Mouse (Mus musculus) neural tube, embryonic 13.5 days (tissue): ENCODE measurements around the gene Gm20388. TPM values are rescaled to one million over a fixed set of nuclear protein-coding genes. Genes with fewer than 3 reads are reported as not detected.

Experiments
- ATAC-seq: fragments of 200-750 bp; cut with Nextera tagmentation; 2 replicates; pipeline ENCODE4 v1.8.0; 2017; ENCODE audit warnings: low read depth, mild to moderate bottlenecking, moderate TSS enrichment, moderate library complexity
- H3K27ac ChIP-seq: fragments of 300-500 bp; sonication (generic); replicated peaks from 2 replicates; pipeline ENCODE4 v1.5.1; 2015; ENCODE audit warnings: moderate library complexity, mild to moderate bottlenecking, inconsistent platforms
- H3K27me3 ChIP-seq: fragments of 300-500 bp; sonication (generic); 2 replicates; pipeline ENCODE4 v1.6.1; 2015; ENCODE audit warnings: mild to moderate bottlenecking, inconsistent platforms
- H3K36me3 ChIP-seq: fragments of 300-500 bp; sonication (generic); 2 replicates; pipeline ENCODE4 v1.6.1; 2015; ENCODE audit warnings: mild to moderate bottlenecking, inconsistent platforms
- H3K4me1 ChIP-seq: fragments of 300-500 bp; sonication (generic); replicated peaks from 2 replicates; pipeline ENCODE4 v1.6.1; 2015; ENCODE audit warnings: inconsistent platforms
- H3K4me2 ChIP-seq: fragments of 300-500 bp; sonication (generic); 2 replicates; pipeline ENCODE4 v1.6.1; 2015; ENCODE audit warnings: inconsistent platforms, mild to moderate bottlenecking, moderate library complexity
- H3K4me3 ChIP-seq: fragments of 300-500 bp; sonication (generic); 2 replicates; pipeline ENCODE4 v1.5.1; 2015; ENCODE audit warnings: mild to moderate bottlenecking, inconsistent platforms
- H3K9ac ChIP-seq: fragments of 300-500 bp; sonication (generic); 2 replicates; pipeline ENCODE4 v1.6.1; 2015; ENCODE audit warnings: moderate library complexity, mild to moderate bottlenecking, inconsistent platforms
- H3K9me3 ChIP-seq: fragments of 300-500 bp; sonication (generic); 2 replicates; pipeline ENCODE4 v1.6.1; 2016; ENCODE audit warnings: inconsistent platforms
- WGBS: fragments of 180-500 bp; shearing (Covaris S2); methylation state at CpG from one replicate; pipeline ENCODE4 v1.1.7; 2015; 5-methylcytosine and 5-hydroxymethylcytosine counted together
- polyA plus RNA-seq: library from polyadenylated mRNA; unstranded; fragments of >200 nt; fragmentation: Nextera tagmentation; extraction: Ambion mirVana; gene quantifications from 2 replicates; pipeline ENCODE4 v1.2.1, GENCODE M21; 2015

Gene Gm20388
- polyA plus RNA-seq, 1 experiment from 2014 or later: 0.27 TPM

DNA sequence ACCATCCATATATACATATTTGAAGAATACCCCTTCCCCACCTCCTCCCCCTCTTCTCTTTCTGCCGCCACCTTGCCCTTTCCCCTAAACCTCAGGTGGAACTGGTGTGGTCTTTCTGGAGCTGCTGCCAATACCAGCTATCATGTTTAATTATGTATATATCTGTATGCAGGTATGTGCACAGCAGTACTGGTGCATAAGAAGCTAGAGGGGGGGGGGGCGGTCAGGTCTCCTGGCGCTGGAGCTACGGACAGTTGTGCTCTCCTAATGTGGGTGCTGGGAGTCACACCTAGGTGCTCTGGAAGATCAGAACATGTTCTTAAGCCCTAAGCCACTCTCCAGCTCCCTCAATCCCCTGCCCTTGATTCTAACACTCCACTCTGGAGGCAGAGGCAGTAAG is 13.6 kb upstream of the Gm20388 start:
- Histone ChIP-seq H3K4me2 (no peak overlapping the region), H3K27me3 (peaks cover 31% of the 10 kb centered on the region), H3K36me3 (no peaks in the 10 kb centered on the region), H3K9me3 (no peaks in the 10 kb centered on the region), H3K4me3 (no peak overlapping the region), H3K4me1 (no peaks in the 10 kb centered on the region), H3K9ac (no peak overlapping the region), H3K27ac (no peak overlapping the region)
- WGBS: 82% methylated on average over 4 of the region's 4 CpGs
- no peak for ATAC-seq

DNA sequence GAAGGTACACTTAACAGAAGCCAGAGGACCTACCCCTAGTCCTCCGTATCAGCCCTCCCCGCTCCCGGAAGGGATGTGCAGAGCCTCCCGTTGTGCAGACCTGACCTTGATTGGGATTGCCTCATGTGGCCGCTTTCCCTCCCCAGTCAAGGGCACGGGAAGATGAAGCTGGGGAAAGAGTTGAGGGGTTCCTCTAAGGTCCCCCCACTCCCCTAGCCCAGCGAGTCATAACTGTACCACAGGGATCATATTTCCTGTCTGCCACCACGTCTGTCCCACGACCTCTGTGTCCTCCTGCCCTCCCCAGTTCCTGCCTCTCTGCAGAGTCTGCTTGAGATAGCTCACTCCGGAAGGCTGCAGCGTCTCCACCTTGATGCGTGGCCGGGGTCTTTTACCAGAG is 12.7 kb upstream of the Gm20388 start:
- Histone ChIP-seq H3K4me2 (no peak overlapping the region), H3K4me3 (no peak overlapping the region), H3K4me1 (no peaks in the 10 kb centered on the region), H3K27me3 (peaks cover 31% of the 10 kb centered on the region), H3K9ac (no peak overlapping the region), H3K36me3 (no peaks in the 10 kb centered on the region), H3K9me3 (no peaks in the 10 kb centered on the region), H3K27ac (no peak overlapping the region)
- 24% methylated on average over 13 of the region's 13 CpGs for WGBS
- no peak for ATAC-seq

DNA sequence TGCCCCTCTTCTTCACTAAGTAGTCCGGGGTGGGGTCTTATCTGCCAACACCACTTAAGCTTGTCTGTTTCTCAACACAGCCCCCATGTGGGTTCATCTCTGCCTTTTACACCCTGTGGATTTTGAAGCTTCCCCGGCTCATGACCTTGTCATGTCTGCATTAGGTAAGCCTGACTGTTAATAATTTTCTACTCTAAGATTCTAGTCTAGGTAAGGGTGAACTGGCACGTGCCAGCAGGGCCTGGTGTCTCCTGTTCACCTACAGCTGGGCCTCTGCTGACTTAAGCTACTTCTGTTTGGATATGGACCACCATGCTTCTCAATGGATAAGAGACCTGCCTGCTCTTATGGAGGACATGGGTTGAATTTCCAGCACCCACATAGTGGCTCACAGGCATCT is 9.3 kb upstream of the Gm20388 start:
- no peak overlapping the region for H3K9ac ChIP-seq
- H3K4me2 ChIP-seq: no peak overlapping the region
- no peaks in the 10 kb centered on the region for H3K9me3 ChIP-seq
- no peaks in the 10 kb centered on the region for H3K4me1 ChIP-seq
- peaks cover 31% of the 10 kb centered on the region for H3K27me3 ChIP-seq
- ATAC-seq: no peak
- no peak overlapping the region for H3K4me3 ChIP-seq
- WGBS: 89% methylated on average over 3 of the region's 3 CpGs
- H3K27ac ChIP-seq: no peak overlapping the region
- no peaks in the 10 kb centered on the region for H3K36me3 ChIP-seq

DNA sequence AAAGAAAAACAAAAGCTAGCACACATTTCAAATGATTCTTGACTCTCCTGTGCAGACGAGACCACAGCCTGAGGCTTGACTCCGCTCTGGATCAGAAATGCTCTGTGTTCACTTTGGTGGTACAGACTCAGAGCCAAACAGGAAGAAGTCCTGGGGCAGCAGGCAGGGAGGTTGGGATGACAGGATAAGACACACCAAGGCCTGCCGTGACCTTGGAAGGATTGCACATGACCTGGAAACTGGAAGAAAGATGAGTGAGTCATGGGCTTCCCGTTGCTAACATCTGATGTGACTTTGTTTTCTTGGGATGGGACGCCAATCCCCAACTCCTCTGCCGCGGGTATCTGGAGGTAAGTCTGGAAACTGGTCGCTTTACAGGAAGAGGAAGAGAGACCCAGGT is 8.7 kb upstream of the Gm20388 start:
- ATAC-seq: no peak
- no peaks in the 10 kb centered on the region for H3K9me3 ChIP-seq
- no peaks in the 10 kb centered on the region for H3K4me1 ChIP-seq
- no peaks in the 10 kb centered on the region for H3K36me3 ChIP-seq
- H3K27ac ChIP-seq: no peak overlapping the region
- peaks cover 29% of the 10 kb centered on the region for H3K27me3 ChIP-seq
- no peak overlapping the region for H3K9ac ChIP-seq
- H3K4me3 ChIP-seq: no peak overlapping the region
- no peak overlapping the region for H3K4me2 ChIP-seq
- 77% methylated on average over 8 of the region's 8 CpGs for WGBS

DNA sequence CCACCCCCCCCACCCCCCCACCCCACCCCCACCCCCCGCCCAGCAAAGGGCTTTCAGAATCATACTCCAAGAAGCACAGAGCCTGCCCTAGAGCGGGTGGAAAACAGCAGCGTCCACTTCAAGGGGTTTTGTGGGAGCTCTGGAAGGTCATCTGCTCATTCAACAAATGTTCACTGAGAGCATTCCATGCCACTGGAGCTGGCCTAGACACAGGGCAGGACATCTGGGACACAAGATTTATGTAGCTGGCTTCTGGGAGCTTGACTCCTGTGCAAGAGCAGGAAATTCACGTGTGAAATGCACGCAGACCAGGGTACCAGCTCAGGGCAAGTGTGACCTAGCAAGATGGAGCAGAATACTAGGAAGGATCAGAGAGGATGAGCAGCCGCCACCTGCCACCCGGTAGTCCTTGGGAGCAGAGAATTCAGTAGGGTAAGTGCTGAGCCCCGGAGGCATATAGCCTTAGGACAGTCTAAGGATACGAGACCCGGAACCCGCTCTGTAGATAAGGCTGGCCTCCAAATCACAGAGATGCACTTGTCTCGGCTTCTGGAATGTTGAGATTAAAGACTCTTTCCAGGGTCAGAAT is 6.2 kb upstream of the Gm20388 start:
- Histone ChIP-seq H3K36me3 (no peaks in the 10 kb centered on the region), H3K27me3 (peaks cover 4% of the 10 kb centered on the region), H3K27ac (no peak overlapping the region), H3K9ac (no peak overlapping the region), H3K9me3 (no peaks in the 10 kb centered on the region), H3K4me1 (no peaks in the 10 kb centered on the region), H3K4me2 (no peak overlapping the region), H3K4me3 (no peak overlapping the region)
- 55% methylated on average over 12 of the region's 12 CpGs for WGBS
- no peak for ATAC-seq

DNA sequence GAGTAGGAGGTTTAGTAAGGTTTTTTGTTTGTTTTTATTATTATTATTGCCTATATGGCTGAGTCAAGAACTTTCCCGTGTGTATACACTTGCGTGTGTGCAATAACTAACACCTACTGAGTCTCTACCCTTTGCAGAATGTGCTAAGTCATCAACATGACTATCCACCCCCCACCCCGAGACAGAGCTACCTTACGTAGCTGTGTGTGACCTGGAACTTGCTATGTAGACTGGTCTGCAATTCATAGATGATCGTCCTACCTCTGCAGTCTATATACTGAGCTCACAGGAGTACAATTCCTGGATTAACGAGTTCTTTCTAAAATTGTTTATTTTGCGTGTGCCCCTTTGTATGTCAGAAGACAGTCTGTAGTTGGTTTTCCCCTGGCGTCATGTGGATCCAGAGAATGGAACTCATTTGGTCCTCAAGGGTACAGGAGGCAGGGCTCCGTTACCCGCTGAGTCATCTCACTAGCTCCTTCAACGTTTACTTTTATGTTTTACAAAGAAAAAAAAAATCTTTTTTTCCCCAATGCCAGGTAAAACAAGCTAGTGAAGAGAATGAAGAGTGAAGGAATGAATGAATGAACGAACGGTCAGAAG is 596 bp upstream of the Gm20388 start, which contains the start of gene Usp10:
TSS of gene Usp10 (plus strand) at position 417 of the 603 bp plus-strand sequence.
- Histone ChIP-seq H3K4me1 (peaks cover 43% of the 10 kb centered on the region), H3K4me3 (peak within 1 kb of the TSS; percentile 88), H3K9me3 (no peaks in the 10 kb centered on the region), H3K9ac (peak within 1 kb of the TSS; percentile 95), H3K4me2 (peak within 1 kb of the TSS; percentile 80), H3K27ac (peak within 1 kb of the TSS; percentile 93), H3K36me3 (no peaks in the 10 kb centered on the region), H3K27me3 (no peaks in the 10 kb centered on the region)
- WGBS: 26% methylated on average over 13 of the region's 13 CpGs
- peak; percentile 24; the same call in 1 of the 2 replicates for ATAC-seq

DNA sequence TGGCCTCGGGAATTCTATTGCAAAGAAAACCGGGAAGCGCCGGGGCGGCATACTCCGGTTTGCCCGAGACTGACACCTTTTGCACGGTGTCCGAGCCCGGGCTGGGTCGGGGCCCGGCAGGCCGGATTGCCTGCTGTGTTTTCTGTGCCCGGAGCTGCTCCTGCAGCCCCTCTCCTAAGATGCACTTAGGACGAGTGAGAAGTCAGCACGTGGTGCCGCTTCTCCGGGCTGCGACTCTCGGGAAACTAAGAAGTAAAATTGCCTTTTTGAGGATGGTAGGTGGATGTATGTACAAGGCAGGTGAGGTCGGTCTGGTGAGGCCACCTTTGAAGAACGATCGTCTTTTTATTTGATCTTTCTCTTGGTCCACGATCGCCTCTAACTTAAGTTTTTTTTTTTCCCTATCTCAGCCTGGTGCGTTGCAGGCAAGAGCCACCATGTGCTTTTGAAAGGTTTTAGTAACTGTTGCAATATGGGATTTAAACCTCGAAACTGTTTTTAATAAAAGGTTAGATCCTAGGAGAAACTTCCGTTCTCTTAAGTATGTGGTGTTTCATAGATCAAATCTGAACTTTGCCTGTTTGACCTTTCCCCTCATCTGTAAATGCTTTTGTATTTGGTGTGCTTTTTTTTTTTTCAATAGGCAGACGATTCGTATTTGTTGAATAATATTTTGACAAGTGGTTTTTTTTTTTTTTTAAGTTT is 769 bp downstream of the Gm20388 start:
- no peaks in the 10 kb centered on the region for H3K27me3 ChIP-seq
- H3K36me3 ChIP-seq: no peaks in the 10 kb centered on the region
- no peaks in the 10 kb centered on the region for H3K9me3 ChIP-seq
- WGBS: under 1% methylated on average over 30 of the region's 30 CpGs
- peak overlapping the region; percentile 95 for H3K9ac ChIP-seq
- peaks cover 50% of the 10 kb centered on the region for H3K4me1 ChIP-seq
- peak overlapping the region; percentile 80 for H3K4me2 ChIP-seq
- peak overlapping the region; percentile 93 for H3K27ac ChIP-seq
- peak; percentile 73 for ATAC-seq
- H3K4me3 ChIP-seq: peak overlapping the region; percentile 88

DNA sequence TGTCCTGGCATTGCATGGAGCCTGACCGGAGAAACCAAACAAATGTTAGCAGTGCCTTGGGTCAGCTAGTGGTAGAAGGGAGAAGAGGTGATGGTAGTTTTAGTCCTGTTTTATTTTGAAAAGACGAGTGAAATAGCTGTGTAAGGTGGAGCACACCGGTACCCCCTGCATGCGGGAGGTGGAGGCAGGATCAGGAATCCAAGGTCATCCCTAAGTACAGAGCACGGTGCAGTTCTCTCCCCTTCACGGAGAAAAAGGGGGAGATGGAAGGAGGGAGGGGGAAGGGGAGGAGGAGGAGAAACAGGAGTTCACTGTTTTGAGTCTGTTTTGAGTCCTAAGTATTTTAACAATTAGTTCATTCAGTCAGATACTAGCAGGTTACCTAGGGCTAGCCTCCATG is 2.0 kb downstream of the Gm20388 start:
- Histone ChIP-seq H3K4me2 (peak overlapping the region; percentile 80), H3K27ac (no peak overlapping the region), H3K36me3 (peaks cover 2% of the 10 kb centered on the region; the same call in 1 of the 2 replicates), H3K4me3 (peak overlapping the region; percentile 88), H3K4me1 (peaks cover 56% of the 10 kb centered on the region), H3K9ac (peak overlapping the region; percentile 95), H3K27me3 (no peaks in the 10 kb centered on the region), H3K9me3 (no peaks in the 10 kb centered on the region)
- WGBS: 41% methylated on average over 6 of the region's 6 CpGs
- no peak for ATAC-seq

DNA sequence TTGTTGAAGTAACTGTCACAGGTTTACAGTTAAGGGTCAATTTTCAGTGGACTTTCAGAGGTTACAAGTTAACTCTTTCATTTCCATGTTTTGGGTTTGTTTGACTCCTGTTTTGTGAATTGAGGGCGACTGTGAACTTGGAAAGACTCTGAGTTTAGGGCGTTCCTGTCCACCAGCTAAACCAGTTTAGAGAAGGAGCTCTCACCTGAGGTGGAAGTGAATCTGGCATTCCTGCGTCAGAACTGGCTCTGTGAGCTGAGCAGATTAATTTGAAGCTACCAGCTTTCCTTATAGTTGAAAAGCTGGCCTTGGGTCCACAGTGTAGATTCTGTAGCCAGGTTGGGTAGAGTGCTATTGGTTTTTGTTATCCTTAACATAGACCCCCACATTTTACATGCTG is 2.5 kb downstream of the Gm20388 start:
- Histone ChIP-seq H3K27me3 (no peaks in the 10 kb centered on the region), H3K36me3 (peaks cover 7% of the 10 kb centered on the region; the same call in 1 of the 2 replicates), H3K27ac (no peak overlapping the region), H3K4me1 (peaks cover 56% of the 10 kb centered on the region), H3K9ac (0 out of 2 replicates have a peak overlapping the region, but pooled peaks have one; percentile 95), H3K4me2 (peak overlapping the region; percentile 80), H3K9me3 (no peaks in the 10 kb centered on the region), H3K4me3 (0 out of 2 replicates have a peak overlapping the region, but pooled peaks have one; percentile 88)
- ATAC-seq: no peak
- WGBS: 84% methylated on average over 3 of the region's 3 CpGs

DNA sequence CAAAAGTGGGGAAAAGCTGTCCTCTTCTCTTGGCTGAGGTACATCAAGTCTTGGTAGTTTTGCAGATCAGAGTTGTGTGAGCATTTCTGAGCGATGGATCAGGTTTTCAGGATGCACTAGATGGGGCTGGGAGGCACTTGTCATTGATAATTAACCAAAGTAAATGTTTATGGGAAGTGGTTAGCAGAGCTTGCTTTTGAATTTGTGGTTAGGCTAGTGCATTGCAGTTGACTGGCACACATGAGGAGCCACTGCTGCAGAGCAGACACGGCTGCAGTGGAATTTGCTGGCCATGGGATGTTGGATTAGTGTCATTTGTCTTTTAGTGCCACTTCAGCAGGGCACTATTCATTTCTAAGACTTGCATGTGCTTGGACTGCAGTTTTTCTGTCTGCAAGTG is 3.5 kb downstream of the Gm20388 start:
- H3K27ac ChIP-seq: no peak overlapping the region
- 51% methylated on average over 2 of the region's 2 CpGs for WGBS
- no peak overlapping the region for H3K4me3 ChIP-seq
- H3K4me2 ChIP-seq: 0 out of 2 replicates have a peak overlapping the region, but pooled peaks have one; percentile 1
- ATAC-seq: no peak
- peak overlapping the region; percentile 0; the same call in 1 of the 2 replicates for H3K9ac ChIP-seq
- H3K9me3 ChIP-seq: no peaks in the 10 kb centered on the region
- H3K36me3 ChIP-seq: peaks cover 12% of the 10 kb centered on the region; the same call in 1 of the 2 replicates
- peaks cover 56% of the 10 kb centered on the region for H3K4me1 ChIP-seq
- H3K27me3 ChIP-seq: no peaks in the 10 kb centered on the region

DNA sequence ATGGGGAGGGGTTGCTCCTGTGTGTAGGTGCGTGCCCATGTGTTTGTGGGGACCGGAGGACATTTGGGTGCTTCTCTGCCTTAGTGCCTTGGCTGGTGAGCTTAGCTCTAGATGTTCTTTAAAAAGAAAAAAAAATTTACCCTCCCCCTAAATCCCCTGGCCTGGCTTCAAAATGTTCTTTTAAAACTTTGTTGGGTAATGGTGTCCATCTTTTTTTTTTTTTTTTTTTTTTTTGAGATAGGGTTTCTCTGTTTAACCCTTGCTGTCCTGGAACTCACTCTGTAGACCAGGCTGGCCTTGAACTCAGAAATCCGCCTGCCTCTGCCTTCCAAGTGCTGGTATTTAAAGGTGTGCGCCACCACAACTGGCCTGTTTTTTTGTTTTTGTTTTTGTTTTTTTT is 4.7 kb downstream of the Gm20388 start:
- Histone ChIP-seq H3K4me2 (no peak overlapping the region), H3K36me3 (peaks cover 12% of the 10 kb centered on the region; the same call in 1 of the 2 replicates), H3K27ac (no peak overlapping the region), H3K4me3 (no peak overlapping the region), H3K27me3 (no peaks in the 10 kb centered on the region), H3K9ac (0 out of 2 replicates have a peak overlapping the region, but pooled peaks have one; percentile 0), H3K4me1 (peaks cover 50% of the 10 kb centered on the region), H3K9me3 (no peaks in the 10 kb centered on the region)
- ATAC-seq: no peak
- 95% methylated on average over 4 of the region's 4 CpGs for WGBS

DNA sequence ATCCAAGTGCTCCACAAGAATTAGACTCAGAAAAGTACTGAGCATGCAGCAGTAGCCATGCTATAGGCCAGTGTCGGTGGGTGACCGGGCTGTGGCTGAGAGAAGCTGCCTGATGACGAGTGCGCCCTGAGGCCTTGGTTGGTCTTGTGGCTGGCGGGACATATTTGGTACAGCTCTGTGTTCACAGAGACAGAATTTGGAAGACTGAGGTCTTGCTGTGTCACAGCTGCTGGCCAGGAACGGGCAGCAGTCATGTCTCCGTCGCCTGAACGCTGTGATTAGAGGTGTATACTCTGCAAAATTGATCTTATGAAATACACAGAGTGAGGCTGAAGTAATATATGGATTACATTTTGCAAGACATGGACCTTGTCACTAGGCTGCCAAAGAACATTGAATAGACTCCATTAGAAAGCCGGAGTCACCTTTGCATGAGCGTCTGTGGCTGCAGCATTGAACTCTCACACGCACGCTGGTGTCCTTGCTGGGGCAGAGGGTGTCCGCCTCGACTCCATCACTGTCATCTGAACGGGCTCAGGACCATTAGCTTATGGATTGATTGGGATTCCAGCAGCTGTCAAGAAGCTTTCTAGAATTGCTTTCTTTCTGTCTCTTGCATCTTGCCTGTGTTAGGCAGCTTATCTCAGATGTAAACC is 5.7 kb downstream of the Gm20388 start:
- Histone ChIP-seq H3K36me3 (peaks cover 12% of the 10 kb centered on the region; the same call in 1 of the 2 replicates), H3K27me3 (no peaks in the 10 kb centered on the region), H3K9me3 (no peaks in the 10 kb centered on the region), H3K27ac (no peak overlapping the region), H3K9ac (no peak overlapping the region), H3K4me3 (no peak overlapping the region), H3K4me1 (peaks cover 56% of the 10 kb centered on the region), H3K4me2 (no peak overlapping the region)
- ATAC-seq: no peak
- 78% methylated on average over 16 of the region's 16 CpGs for WGBS
